Mouse (Mus musculus): Measurements from ENCODE around the gene Flnb.

DNA sequence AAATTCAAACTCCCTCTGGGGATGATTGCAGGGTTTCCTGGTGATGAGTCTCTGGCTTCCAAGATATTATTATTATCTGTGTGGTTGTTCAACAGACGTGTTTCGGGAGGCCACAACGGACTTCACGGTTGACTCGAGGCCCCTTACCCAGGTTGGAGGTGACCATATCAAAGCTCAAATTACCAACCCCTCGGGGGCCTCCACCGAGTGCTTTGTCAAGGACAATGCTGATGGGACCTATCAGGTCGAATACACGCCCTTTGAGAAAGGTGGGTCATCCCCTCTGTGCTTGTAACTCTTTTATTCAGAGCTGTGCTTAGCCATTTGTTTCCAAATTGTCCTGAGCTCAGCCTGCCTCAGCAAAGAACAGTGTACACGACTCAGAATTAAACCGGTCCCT is 89.3 kb downstream of the Flnb start:
- TF ChIP-seq MAX (IDR thresholded peaks at IDR 0.05; ENCODE audit: low read depth) = no peak
- TF ChIP-seq POLR2A (IDR thresholded peaks at IDR 0.05; ENCODE audit: insufficient read length, low read depth) = no peak
- TF ChIP-seq MYOG (IDR thresholded peaks at IDR 0.05; ENCODE audit: control insufficient read depth in 1 of 3, insufficient read depth in 1 of 3, insufficient read length in 2 of 3, low read depth in 2 of 3) = no peak
- TF ChIP-seq MYOD1 (IDR thresholded peaks at IDR 0.05; ENCODE audit: control insufficient read depth in 1 of 3, insufficient read length in 2 of 3, low read depth in 2 of 3) = no peak
- TF ChIP-seq TCF12 (IDR thresholded peaks at IDR 0.05; ENCODE audit: insufficient read depth, poor library complexity, severe bottlenecking) = no peak
- no peak for TF ChIP-seq POLR2AphosphoS2 (IDR thresholded peaks at IDR 0.05; ENCODE audit: insufficient read length, low read depth)
